Mouse (Mus musculus): Measurements from ENCODE around the gene Serpina3f. TPM values are rescaled to one million over a fixed set of nuclear protein-coding genes. Genes with fewer than 3 reads are reported as not detected.

Gene Serpina3f
- polyA plus RNA-seq (2014; fragmentation: Nextera tagmentation; extraction: Ambion mirVana) = not detected in 2 replicates

GRCm38 (mm10) chr12:104214445-104214753 is at the start of gene Serpina3f:
TSS of gene Serpina3f (plus strand) at chr12:104214544.
- H3K9me3 ChIP-seq (ENCODE audit: control insufficient read depth, low read length) = no peaks in the 10 kb centered on the region
- no peaks in the 10 kb centered on the region for H3K36me3 ChIP-seq (ENCODE audit: control insufficient read depth, insufficient read depth, low read length)
- no peak within 1 kb of the TSS for H3K4me2 ChIP-seq (ENCODE audit: low read depth)
- 80% methylated on average over 1 of the region's 1 CpGs for WGBS
- no peak within 1 kb of the TSS for H3K4me3 ChIP-seq (ENCODE audit: low read depth, low read length)
- no peak for ATAC-seq (ENCODE audit: insufficient read depth, low FRiP score, low TSS enrichment)
- no peak within 1 kb of the TSS for H3K27ac ChIP-seq (ENCODE audit: low read depth, low read length)
- no peak for DNase-seq (ENCODE audit: low spot score)
- H3K27me3 ChIP-seq (ENCODE audit: control insufficient read depth, insufficient read depth, low read length) = no peaks in the 10 kb centered on the region
- no peaks in the 10 kb centered on the region for H3K4me1 ChIP-seq (ENCODE audit: control insufficient read depth, insufficient read depth, low read length)
- no peak within 1 kb of the TSS for H3K9ac ChIP-seq (ENCODE audit: low read length)

GRCm38 (mm10) chr12:104174747-104175146 is 39.6 kb upstream of the Serpina3f start:
- no peaks in the 10 kb centered on the region for H3K9me3 ChIP-seq (ENCODE audit: control insufficient read depth, low read length)
- no peak overlapping the region for H3K4me2 ChIP-seq (ENCODE audit: low read depth)
- no peaks in the 10 kb centered on the region for H3K36me3 ChIP-seq (ENCODE audit: control insufficient read depth, insufficient read depth, low read length)
- no peak overlapping the region for H3K9ac ChIP-seq (ENCODE audit: low read length)
- no peak for ATAC-seq (ENCODE audit: insufficient read depth, low FRiP score, low TSS enrichment)
- no peaks in the 10 kb centered on the region for H3K27me3 ChIP-seq (ENCODE audit: control insufficient read depth, insufficient read depth, low read length)
- WGBS = 74% methylated on average over 3 of the region's 3 CpGs
- DNase-seq (ENCODE audit: low spot score) = no peak
- H3K4me1 ChIP-seq (ENCODE audit: control insufficient read depth, insufficient read depth, low read length) = no peaks in the 10 kb centered on the region
- H3K27ac ChIP-seq (ENCODE audit: low read depth, low read length) = no peak overlapping the region
- H3K4me3 ChIP-seq (ENCODE audit: low read depth, low read length) = no peak overlapping the region

- no peaks in the 10 kb centered on the region for H3K36me3 ChIP-seq (ENCODE audit: control insufficient read depth, insufficient read depth, low read length)
- 79% methylated on average over 3 of the region's 3 CpGs for WGBS
- no peak overlapping the region for H3K4me2 ChIP-seq (ENCODE audit: low read depth)
- no peak for ATAC-seq (ENCODE audit: insufficient read depth, low FRiP score, low TSS enrichment)
- no peak overlapping the region for H3K27ac ChIP-seq (ENCODE audit: low read depth, low read length)
- H3K27me3 ChIP-seq (ENCODE audit: control insufficient read depth, insufficient read depth, low read length) = no peaks in the 10 kb centered on the region
- H3K4me3 ChIP-seq (ENCODE audit: low read depth, low read length) = no peak overlapping the region
- no peak for DNase-seq (ENCODE audit: low spot score)
- H3K9me3 ChIP-seq (ENCODE audit: control insufficient read depth, low read length) = no peaks in the 10 kb centered on the region
- no peak overlapping the region for H3K9ac ChIP-seq (ENCODE audit: low read length)
- H3K4me1 ChIP-seq (ENCODE audit: control insufficient read depth, insufficient read depth, low read length) = no peaks in the 10 kb centered on the region
Measured at GRCm38 (mm10) chr12:104175636-104176035, 38.7 kb upstream of the Serpina3f start.

- no peak overlapping the region for H3K4me3 ChIP-seq (ENCODE audit: low read depth, low read length)
- H3K27me3 ChIP-seq (ENCODE audit: control insufficient read depth, insufficient read depth, low read length) = no peaks in the 10 kb centered on the region
- no peak for ATAC-seq (ENCODE audit: insufficient read depth, low FRiP score, low TSS enrichment)
- no peaks in the 10 kb centered on the region for H3K36me3 ChIP-seq (ENCODE audit: control insufficient read depth, insufficient read depth, low read length)
- H3K9ac ChIP-seq (ENCODE audit: low read length) = no peak overlapping the region
- H3K27ac ChIP-seq (ENCODE audit: low read depth, low read length) = no peak overlapping the region
- DNase-seq (ENCODE audit: low spot score) = no peak
- H3K4me2 ChIP-seq (ENCODE audit: low read depth) = no peak overlapping the region
- no peaks in the 10 kb centered on the region for H3K9me3 ChIP-seq (ENCODE audit: control insufficient read depth, low read length)
- no peaks in the 10 kb centered on the region for H3K4me1 ChIP-seq (ENCODE audit: control insufficient read depth, insufficient read depth, low read length)
Measured at GRCm38 (mm10) chr12:104178577-104178976, 35.8 kb upstream of the Serpina3f start.

- H3K4me2 ChIP-seq (ENCODE audit: low read depth) = no peak overlapping the region
- H3K36me3 ChIP-seq (ENCODE audit: control insufficient read depth, insufficient read depth, low read length) = no peaks in the 10 kb centered on the region
- H3K27ac ChIP-seq (ENCODE audit: low read depth, low read length) = no peak overlapping the region
- DNase-seq (ENCODE audit: low spot score) (no peak), ATAC-seq (ENCODE audit: insufficient read depth, low FRiP score, low TSS enrichment) (no peak)
- no peak overlapping the region for H3K9ac ChIP-seq (ENCODE audit: low read length)
- no peak overlapping the region for H3K4me3 ChIP-seq (ENCODE audit: low read depth, low read length)
- no peaks in the 10 kb centered on the region for H3K4me1 ChIP-seq (ENCODE audit: control insufficient read depth, insufficient read depth, low read length)
- no peaks in the 10 kb centered on the region for H3K27me3 ChIP-seq (ENCODE audit: control insufficient read depth, insufficient read depth, low read length)
- WGBS = 87% methylated on average over 2 of the region's 2 CpGs
- no peaks in the 10 kb centered on the region for H3K9me3 ChIP-seq (ENCODE audit: control insufficient read depth, low read length)
Measured at GRCm38 (mm10) chr12:104178987-104179386, 35.4 kb upstream of the Serpina3f start.

GRCm38 (mm10) chr12:104185046-104185445 is 29.3 kb upstream of the Serpina3f start:
- no peak overlapping the region for H3K4me3 ChIP-seq (ENCODE audit: low read depth, low read length)
- H3K9me3 ChIP-seq (ENCODE audit: control insufficient read depth, low read length) = no peaks in the 10 kb centered on the region
- H3K27ac ChIP-seq (ENCODE audit: low read depth, low read length) = no peak overlapping the region
- H3K36me3 ChIP-seq (ENCODE audit: control insufficient read depth, insufficient read depth, low read length) = no peaks in the 10 kb centered on the region
- ATAC-seq (ENCODE audit: insufficient read depth, low FRiP score, low TSS enrichment) (no peak), DNase-seq (ENCODE audit: low spot score) (no peak)
- H3K4me1 ChIP-seq (ENCODE audit: control insufficient read depth, insufficient read depth, low read length) = no peaks in the 10 kb centered on the region
- WGBS = 82% methylated on average over 4 of the region's 4 CpGs
- no peaks in the 10 kb centered on the region for H3K27me3 ChIP-seq (ENCODE audit: control insufficient read depth, insufficient read depth, low read length)
- no peak overlapping the region for H3K4me2 ChIP-seq (ENCODE audit: low read depth)
- no peak overlapping the region for H3K9ac ChIP-seq (ENCODE audit: low read length)

GRCm38 (mm10) chr12:104186041-104186581 is 28.2 kb upstream of the Serpina3f start:
- WGBS = 89% methylated on average over 3 of the region's 3 CpGs
- no peak overlapping the region for H3K27ac ChIP-seq (ENCODE audit: low read depth, low read length)
- no peaks in the 10 kb centered on the region for H3K4me1 ChIP-seq (ENCODE audit: control insufficient read depth, insufficient read depth, low read length)
- DNase-seq (ENCODE audit: low spot score) (no peak), ATAC-seq (ENCODE audit: insufficient read depth, low FRiP score, low TSS enrichment) (no peak)
- H3K36me3 ChIP-seq (ENCODE audit: control insufficient read depth, insufficient read depth, low read length) = no peaks in the 10 kb centered on the region
- no peak overlapping the region for H3K9ac ChIP-seq (ENCODE audit: low read length)
- no peak overlapping the region for H3K4me2 ChIP-seq (ENCODE audit: low read depth)
- no peaks in the 10 kb centered on the region for H3K9me3 ChIP-seq (ENCODE audit: control insufficient read depth, low read length)
- H3K4me3 ChIP-seq (ENCODE audit: low read depth, low read length) = no peak overlapping the region
- H3K27me3 ChIP-seq (ENCODE audit: control insufficient read depth, insufficient read depth, low read length) = no peaks in the 10 kb centered on the region

- H3K4me2 ChIP-seq (ENCODE audit: low read depth) = no peak overlapping the region
Measured at GRCm38 (mm10) chr12:104189246-104189645, 25.1 kb upstream of the Serpina3f start.

GRCm38 (mm10) chr12:104190852-104191251 is 23.5 kb upstream of the Serpina3f start:
- Histone ChIP-seq H3K4me3 (ENCODE audit: low read depth, low read length) (no peak overlapping the region), H3K27ac (ENCODE audit: low read depth, low read length) (no peak overlapping the region), H3K4me1 (ENCODE audit: control insufficient read depth, insufficient read depth, low read length) (no peaks in the 10 kb centered on the region), H3K27me3 (ENCODE audit: control insufficient read depth, insufficient read depth, low read length) (no peaks in the 10 kb centered on the region), H3K9me3 (ENCODE audit: control insufficient read depth, low read length) (no peaks in the 10 kb centered on the region), H3K9ac (ENCODE audit: low read length) (no peak overlapping the region), H3K36me3 (ENCODE audit: control insufficient read depth, insufficient read depth, low read length) (no peaks in the 10 kb centered on the region), H3K4me2 (ENCODE audit: low read depth) (no peak overlapping the region)
- ATAC-seq (ENCODE audit: insufficient read depth, low FRiP score, low TSS enrichment) (no peak), DNase-seq (ENCODE audit: low spot score) (no peak)

More at GRCm38 (mm10) chr12:104189246-104189645, 25.1 kb upstream of the Serpina3f start:
- Histone ChIP-seq H3K4me3 (ENCODE audit: low read depth, low read length) (no peak overlapping the region), H3K36me3 (ENCODE audit: control insufficient read depth, insufficient read depth, low read length) (no peaks in the 10 kb centered on the region), H3K9ac (ENCODE audit: low read length) (no peak overlapping the region), H3K9me3 (ENCODE audit: control insufficient read depth, low read length) (no peaks in the 10 kb centered on the region), H3K4me1 (ENCODE audit: control insufficient read depth, insufficient read depth, low read length) (no peaks in the 10 kb centered on the region), H3K27ac (ENCODE audit: low read depth, low read length) (no peak overlapping the region), H3K27me3 (ENCODE audit: control insufficient read depth, insufficient read depth, low read length) (no peaks in the 10 kb centered on the region)
- 84% methylated on average over 2 of the region's 2 CpGs for WGBS
- DNase-seq (ENCODE audit: low spot score) (no peak), ATAC-seq (ENCODE audit: insufficient read depth, low FRiP score, low TSS enrichment) (no peak)
